Mouse (Mus musculus) MN1 (cell line): ENCODE measurements around the gene Otof.
A peak's percentile ranks its signal among the peaks of the same experiment; 100 is the strongest.

ENCODE experiments used
- DNase-seq: peaks from one replicate; pipeline ENCODE4 v3.0.0-alpha.2; 2016; ENCODE audit warnings: low spot score

Otof gene

GRCm38 (mm10) chr5:30423572-30424244 is 38.0 kb downstream of the Otof start:
- DNase-seq: peak; percentile 35

DNA sequence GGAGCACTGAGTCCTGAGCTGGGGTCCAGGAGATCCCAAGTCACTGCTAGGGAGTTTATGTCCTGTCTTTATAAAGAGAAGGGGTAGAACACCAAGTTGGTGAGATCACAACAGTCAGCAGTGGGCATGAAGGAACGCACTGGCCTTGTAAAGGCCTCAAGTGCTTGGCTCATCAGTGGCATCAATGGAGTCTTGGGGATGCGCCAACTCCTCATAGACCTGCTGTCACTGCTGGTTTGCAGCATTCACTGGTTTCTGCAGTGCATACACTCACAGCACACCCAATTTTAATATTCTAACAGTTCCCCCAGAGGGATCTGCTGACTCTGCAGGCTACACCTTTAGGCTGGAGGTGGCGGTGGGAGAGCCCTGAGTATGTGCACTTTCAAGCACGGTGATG is 38.6 kb downstream of the Otof start:
- DNase-seq: no peak

DNA sequence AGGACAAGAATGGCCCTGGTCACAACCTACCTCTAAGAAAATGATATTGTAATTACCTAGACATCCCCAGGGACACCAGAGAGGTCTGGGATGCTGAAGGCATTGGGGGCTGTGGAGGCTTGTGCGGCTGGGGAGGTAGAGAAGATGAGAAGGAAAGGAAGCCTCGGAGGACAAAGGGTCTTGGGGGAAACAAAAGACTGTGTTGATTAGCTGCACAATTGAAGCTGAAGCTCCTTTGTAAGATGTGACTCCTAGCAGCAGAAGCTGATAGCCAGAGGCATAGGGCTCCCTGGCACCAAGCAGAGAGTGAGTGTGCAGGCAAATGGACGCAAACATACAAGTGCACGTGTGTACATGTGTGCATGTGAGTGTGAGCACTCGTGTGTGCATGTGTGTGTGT is 45.1 kb downstream of the Otof start:
- no peak for DNase-seq

DNA sequence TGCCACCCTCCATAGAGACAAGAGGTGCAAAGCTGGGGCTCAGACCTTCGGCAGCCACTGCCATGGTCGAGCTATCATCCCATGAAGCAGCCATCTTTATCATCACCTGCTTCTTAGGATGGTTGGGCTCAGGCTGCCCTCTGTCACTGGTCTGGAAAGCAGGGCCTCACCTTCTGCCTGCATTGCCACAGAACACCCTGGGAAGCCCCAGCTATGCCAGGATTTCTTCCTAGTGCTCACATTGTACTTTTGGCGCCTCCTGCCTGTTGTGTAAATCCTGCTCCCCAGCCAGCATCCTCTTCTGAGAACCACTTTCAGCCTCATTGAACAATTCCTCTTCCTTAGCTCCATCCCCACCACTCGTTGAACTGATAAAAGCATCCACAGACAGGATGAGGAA is 45.9 kb downstream of the Otof start:
- DNase-seq: no peak

GRCm38 (mm10) chr5:30415381-30415780 is 46.4 kb downstream of the Otof start:
- no peak for DNase-seq

DNA sequence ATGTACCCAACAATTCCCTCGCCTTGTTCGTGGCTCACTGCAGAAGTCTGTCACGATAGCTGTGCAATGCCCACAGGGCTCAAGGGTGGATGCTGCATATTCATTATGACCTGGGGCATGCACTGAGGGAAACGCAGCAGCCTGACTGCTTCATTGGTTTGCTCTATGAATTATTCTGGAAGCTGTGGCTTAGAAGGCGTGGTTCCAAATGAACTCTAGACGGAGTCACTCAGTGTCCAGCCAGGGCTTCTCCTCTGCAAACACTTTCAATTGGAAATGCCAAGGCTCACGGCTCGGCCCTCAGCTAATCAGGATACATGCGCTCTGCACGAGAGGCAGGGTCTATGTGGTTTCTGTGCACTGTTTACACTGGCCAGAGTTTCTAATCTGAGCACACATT is 50.2 kb downstream of the Otof start:
- DNase-seq: no peak

GRCm38 (mm10) chr5:30406876-30407275 is 54.9 kb downstream of the Otof start:
- DNase-seq: no peak

- DNase-seq: no peak
These were observed 60.6 kb downstream of the Otof start for GRCm38 (mm10) chr5:30401165-30401564.

DNA sequence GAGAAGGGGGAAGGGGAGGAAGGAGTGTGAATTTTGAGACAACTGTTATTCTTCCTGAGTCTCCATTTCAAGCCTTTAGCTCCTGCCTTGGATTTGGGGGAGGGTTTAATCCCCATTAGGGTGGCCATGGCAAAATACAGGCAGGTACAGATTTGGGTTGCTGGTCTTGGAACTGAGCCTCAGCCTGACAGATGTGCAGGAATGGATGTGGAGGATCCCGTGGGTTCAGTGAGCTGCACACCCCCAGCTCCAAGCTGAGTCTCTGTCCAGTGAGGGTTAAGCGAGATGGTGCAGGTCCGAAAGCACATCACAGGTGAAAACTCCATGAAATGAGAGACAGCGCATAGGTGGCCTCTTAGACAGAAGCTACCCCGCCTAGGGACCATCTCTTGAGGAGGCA is 61.2 kb downstream of the Otof start:
- DNase-seq: no peak

- DNase-seq: peak; percentile 62
These were observed 70.3 kb downstream of the Otof start for GRCm38 (mm10) chr5:30391473-30391872.

GRCm38 (mm10) chr5:30389836-30390235 is 71.9 kb downstream of the Otof start:
- DNase-seq: no peak

- DNase-seq: no peak
These were observed 74.0 kb downstream of the Otof start for GRCm38 (mm10) chr5:30387726-30388125.

- no peak for DNase-seq
These were observed 78.9 kb downstream of the Otof start for GRCm38 (mm10) chr5:30382876-30383275.

DNA sequence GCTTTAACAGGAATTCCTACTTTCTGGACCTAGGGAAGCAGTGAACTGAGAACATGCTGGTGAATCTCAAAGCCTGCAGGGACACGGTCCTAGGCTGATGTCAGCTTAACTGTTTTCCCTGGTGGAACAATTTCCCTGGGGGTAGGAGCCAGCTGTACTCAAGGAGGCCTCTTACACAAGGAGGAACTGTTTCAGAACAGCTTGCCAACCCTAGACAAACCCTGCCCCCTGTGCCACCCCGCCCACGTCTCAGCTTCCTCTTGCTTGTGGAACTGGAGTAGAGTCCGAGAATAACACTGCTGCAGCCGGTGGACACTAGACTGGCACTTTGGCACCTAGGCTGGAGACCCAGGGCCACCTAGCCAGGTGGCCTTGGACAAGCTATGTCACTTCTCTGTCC is 92.3 kb downstream of the Otof start:
- DNase-seq: no peak

DNA sequence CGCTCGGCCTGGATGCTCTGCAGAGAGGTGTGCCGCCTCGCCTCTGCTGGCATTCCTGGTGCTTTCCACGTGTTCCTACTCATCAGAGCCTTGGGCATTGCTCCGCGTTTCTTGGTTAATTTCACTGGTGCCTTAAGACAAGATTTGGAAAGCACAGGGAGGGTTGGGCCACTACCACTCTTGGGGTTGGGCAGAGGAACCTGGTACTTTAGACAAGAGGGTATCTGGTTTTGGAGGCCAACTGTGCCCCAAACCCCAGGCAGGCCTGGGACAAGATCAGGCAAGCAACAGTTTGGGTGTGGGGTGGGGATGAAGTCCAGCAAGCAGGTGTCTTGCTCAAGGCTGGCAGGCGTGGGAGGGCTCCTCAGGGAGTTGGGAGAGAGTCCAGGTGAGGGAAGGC is 94.3 kb downstream of the Otof start:
- DNase-seq: no peak

DNA sequence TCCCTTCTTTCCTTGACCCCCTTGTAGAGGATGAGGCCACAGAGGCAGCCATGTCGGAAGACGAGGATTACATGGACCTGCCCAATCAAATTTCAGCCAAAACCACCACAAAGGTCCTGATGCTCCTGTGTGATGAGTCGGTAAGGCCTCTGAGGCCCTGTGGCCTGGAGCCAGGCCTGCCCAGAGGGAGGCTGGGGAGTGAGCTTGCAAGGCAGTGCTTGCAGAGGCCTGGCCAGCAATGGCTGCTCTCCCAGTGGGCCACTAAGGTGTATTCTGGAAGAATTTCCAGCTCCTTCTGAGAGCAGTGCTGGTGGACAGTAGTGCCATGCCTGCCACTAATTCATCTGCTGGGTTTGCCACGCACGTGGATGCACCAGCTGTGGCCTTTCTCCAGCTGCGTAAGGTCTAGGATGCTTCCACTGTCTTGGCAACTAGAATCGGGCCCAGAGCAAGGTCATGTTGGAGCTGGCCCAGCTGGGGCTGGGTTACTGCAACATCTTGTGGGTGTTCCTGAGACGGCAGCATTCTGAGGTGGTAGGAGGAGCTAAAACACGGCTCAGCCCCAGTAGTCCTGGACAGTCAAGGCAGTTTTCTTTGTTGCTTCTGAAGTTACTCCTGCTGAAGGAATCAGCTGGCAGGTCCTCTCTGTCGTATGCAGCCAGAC is 103.2 kb downstream of the Otof start:
- no peak for DNase-seq

DNA sequence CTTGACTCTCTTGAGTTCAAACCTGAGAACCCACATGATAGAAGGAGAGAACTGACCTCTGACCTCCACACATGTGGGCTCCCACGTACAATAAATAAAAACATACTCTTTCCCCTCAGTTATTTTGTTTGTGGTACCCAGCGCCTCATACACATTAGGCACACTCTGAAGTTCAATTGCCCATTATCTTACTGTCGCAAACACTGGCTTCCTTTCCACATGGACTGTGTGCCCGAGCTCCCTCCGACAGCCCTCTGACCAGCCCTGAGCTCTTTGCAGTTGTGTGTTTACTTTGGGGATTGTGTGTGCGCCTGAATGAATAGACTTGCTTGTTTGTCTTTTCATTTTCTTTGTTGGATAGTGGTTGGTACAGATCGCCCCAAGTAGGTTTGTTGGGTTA is 105.1 kb downstream of the Otof start:
- no peak for DNase-seq

GRCm38 (mm10) chr5:30355559-30356159 is 106.1 kb downstream of the Otof start:
- DNase-seq: no peak

- DNase-seq: no peak
These were observed 106.6 kb downstream of the Otof start for GRCm38 (mm10) chr5:30355114-30355513.

- DNase-seq: no peak
These were observed 108.1 kb downstream of the Otof start for GRCm38 (mm10) chr5:30353605-30354004.

DNA sequence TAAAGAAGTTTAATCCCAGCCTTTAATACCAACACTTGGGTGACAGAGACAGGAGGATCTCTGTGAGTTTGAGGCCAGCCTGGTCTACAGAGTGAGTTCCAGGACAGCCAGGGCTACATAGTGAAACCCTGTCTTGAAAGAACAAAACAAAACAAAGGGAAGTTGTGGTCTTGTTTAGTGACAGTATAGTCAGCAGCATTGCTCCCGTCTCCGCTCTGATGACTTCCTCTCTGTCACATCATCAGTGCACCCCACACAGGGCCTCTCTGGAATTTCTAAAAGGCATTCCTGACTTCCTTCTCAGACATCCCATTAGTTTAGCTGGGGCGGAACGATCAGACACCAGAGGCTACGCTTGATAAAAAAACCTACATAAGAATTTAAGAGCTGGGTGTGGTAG is 117.8 kb downstream of the Otof start:
- no peak for DNase-seq

GRCm38 (mm10) chr5:30343107-30343506 is 118.6 kb downstream of the Otof start:
- DNase-seq: peak; percentile 43

- no peak for DNase-seq
These were observed 119.1 kb downstream of the Otof start for GRCm38 (mm10) chr5:30342601-30343015.
